Mouse (Mus musculus): ENCODE data around the gene E130309D02Rik. TPM values are rescaled to one million over a fixed set of nuclear protein-coding genes. Genes with fewer than 3 reads are reported as not detected.

Gene E130309D02Rik
- total and polyA plus RNA-seq, 2 experiments from 2014 or later, result 21.7 to 44.4 TPM

GRCm38 (mm10) chr5:143288378-143288911 lies 26.7 kb downstream of the E130309D02Rik start:
- WGBS, result 24% methylated on average over 9 of the region's 9 CpGs
- TF ChIP-seq CTCF (IDR thresholded peaks at IDR 0.05; ENCODE audit: low read depth), result no peak
- 0 out of 2 replicates have a peak, but pooled peaks cover 2% of the 10 kb centered on the region for H3K4me1 ChIP-seq (ENCODE audit: insufficient read depth, low read length)
- no peaks in the 10 kb centered on the region for H3K9me3 ChIP-seq (ENCODE audit: low read length)
- H3K36me3 ChIP-seq (ENCODE audit: insufficient read depth, low read length), result no peaks in the 10 kb centered on the region
- peaks cover 26% of the 10 kb centered on the region for H3K27me3 ChIP-seq (ENCODE audit: insufficient read depth, low read length)
- H3K9ac ChIP-seq (replicated peaks; ENCODE audit: low read length), result 0 out of 2 replicates have a peak overlapping the region, but pooled peaks have one; percentile 2
- H3K27ac ChIP-seq, result no peak overlapping the region
- H3K4me2 ChIP-seq (ENCODE audit: low read depth, low read length), result peak overlapping the region; percentile 46
- peak overlapping the region; percentile 25; the same call in 1 of the 2 replicates for H3K4me3 ChIP-seq (ENCODE audit: low read length)
- DNase-seq (ENCODE audit: low spot score) (no peak), ATAC-seq (no peak)

- no peaks in the 10 kb centered on the region for H3K9me3 ChIP-seq (ENCODE audit: low read length)
- no peaks in the 10 kb centered on the region for H3K36me3 ChIP-seq (ENCODE audit: insufficient read depth, low read length)
- peaks cover 26% of the 10 kb centered on the region for H3K27me3 ChIP-seq (ENCODE audit: insufficient read depth, low read length)
- no peak overlapping the region for H3K27ac ChIP-seq
- H3K9ac ChIP-seq (replicated peaks; ENCODE audit: low read length), result 0 out of 2 replicates have a peak overlapping the region, but pooled peaks have one; percentile 2
- H3K4me2 ChIP-seq (ENCODE audit: low read depth, low read length), result peak overlapping the region; percentile 46
- no peak for ATAC-seq
- H3K4me3 ChIP-seq (ENCODE audit: low read length), result peak overlapping the region; percentile 25
- H3K4me1 ChIP-seq (ENCODE audit: insufficient read depth, low read length), result 0 out of 2 replicates have a peak, but pooled peaks cover 2% of the 10 kb centered on the region
- DNase-seq (ENCODE audit: low spot score), result no peak
- 8% methylated on average over 48 of the region's 48 CpGs for WGBS
- TF ChIP-seq CTCF (IDR thresholded peaks at IDR 0.05; ENCODE audit: low read depth), result no peak
These were observed 27.3 kb downstream of the E130309D02Rik start for GRCm38 (mm10) chr5:143287774-143288328.

GRCm38 (mm10) chr5:143284762-143285161 lies 30.4 kb downstream of the E130309D02Rik start:
- no peak overlapping the region for H3K4me3 ChIP-seq (ENCODE audit: low read length)
- no peak overlapping the region for H3K9ac ChIP-seq (replicated peaks; ENCODE audit: low read length)
- H3K4me2 ChIP-seq (ENCODE audit: low read depth, low read length), result no peak overlapping the region
- 0 out of 2 replicates have a peak, but pooled peaks cover 2% of the 10 kb centered on the region for H3K4me1 ChIP-seq (ENCODE audit: insufficient read depth, low read length)
- ATAC-seq, result no peak
- peak; percentile 36; the same call in 1 of the 2 replicates for TF ChIP-seq CTCF (IDR thresholded peaks at IDR 0.05; ENCODE audit: low read depth)
- no peaks in the 10 kb centered on the region for H3K9me3 ChIP-seq (ENCODE audit: low read length)
- H3K36me3 ChIP-seq (ENCODE audit: insufficient read depth, low read length), result no peaks in the 10 kb centered on the region
- DNase-seq (ENCODE audit: low spot score), result no peak
- H3K27ac ChIP-seq, result no peak overlapping the region
- peaks cover 26% of the 10 kb centered on the region for H3K27me3 ChIP-seq (ENCODE audit: insufficient read depth, low read length)
- WGBS, result 40% methylated on average over 6 of the region's 6 CpGs

GRCm38 (mm10) chr5:143279247-143279646 lies 35.9 kb downstream of the E130309D02Rik start:
- Histone ChIP-seq H3K27ac (no peak overlapping the region), H3K9me3 (ENCODE audit: low read length) (no peaks in the 10 kb centered on the region), H3K27me3 (ENCODE audit: insufficient read depth, low read length) (no peaks in the 10 kb centered on the region), H3K36me3 (ENCODE audit: insufficient read depth, low read length) (no peaks in the 10 kb centered on the region), H3K4me2 (ENCODE audit: low read depth, low read length) (no peak overlapping the region), H3K4me1 (ENCODE audit: insufficient read depth, low read length) (no peaks in the 10 kb centered on the region), H3K4me3 (ENCODE audit: low read length) (no peak overlapping the region), H3K9ac (replicated peaks; ENCODE audit: low read length) (no peak overlapping the region)
- TF ChIP-seq CTCF (IDR thresholded peaks at IDR 0.05; ENCODE audit: low read depth), result no peak
- ATAC-seq, result peak; percentile 10; the same call in 1 of the 2 replicates
- no peak for DNase-seq (ENCODE audit: low spot score)
- WGBS, result 49% methylated on average over 10 of the region's 10 CpGs

GRCm38 (mm10) chr5:143275761-143276160 lies 39.4 kb downstream of the E130309D02Rik start:
- H3K27ac ChIP-seq, result no peak overlapping the region
- H3K4me3 ChIP-seq (ENCODE audit: low read length), result no peak overlapping the region
- peaks cover 4% of the 10 kb centered on the region for H3K4me1 ChIP-seq (ENCODE audit: insufficient read depth, low read length)
- DNase-seq (ENCODE audit: low spot score) (no peak), ATAC-seq (no peak)
- no peaks in the 10 kb centered on the region for H3K9me3 ChIP-seq (ENCODE audit: low read length)
- no peak for TF ChIP-seq CTCF (IDR thresholded peaks at IDR 0.05; ENCODE audit: low read depth)
- H3K36me3 ChIP-seq (ENCODE audit: insufficient read depth, low read length), result no peaks in the 10 kb centered on the region
- no peaks in the 10 kb centered on the region for H3K27me3 ChIP-seq (ENCODE audit: insufficient read depth, low read length)
- H3K9ac ChIP-seq (replicated peaks; ENCODE audit: low read length), result no peak overlapping the region
- 50% methylated on average over 5 of the region's 5 CpGs for WGBS
- H3K4me2 ChIP-seq (ENCODE audit: low read depth, low read length), result no peak overlapping the region

GRCm38 (mm10) chr5:143272540-143273330 lies 42.4 kb downstream of the E130309D02Rik start:
- no peak for TF ChIP-seq CTCF (IDR thresholded peaks at IDR 0.05; ENCODE audit: low read depth)
- Histone ChIP-seq H3K4me3 (ENCODE audit: low read length) (no peak overlapping the region), H3K4me1 (ENCODE audit: insufficient read depth, low read length) (peaks cover 20% of the 10 kb centered on the region), H3K9ac (replicated peaks; ENCODE audit: low read length) (no peak overlapping the region), H3K9me3 (ENCODE audit: low read length) (no peaks in the 10 kb centered on the region), H3K4me2 (ENCODE audit: low read depth, low read length) (no peak overlapping the region), H3K27me3 (ENCODE audit: insufficient read depth, low read length) (no peaks in the 10 kb centered on the region), H3K27ac (no peak overlapping the region), H3K36me3 (ENCODE audit: insufficient read depth, low read length) (no peaks in the 10 kb centered on the region)
- no peak for ATAC-seq
- DNase-seq (ENCODE audit: low spot score), result peak; percentile 32
- WGBS, result 66% methylated on average over 16 of the region's 16 CpGs

Measured in hindbrain, postnatal 0 days (tissue).